Comparison of ENCODE assay signal across 8 mouse cellular contexts in the genomic region with DNA sequence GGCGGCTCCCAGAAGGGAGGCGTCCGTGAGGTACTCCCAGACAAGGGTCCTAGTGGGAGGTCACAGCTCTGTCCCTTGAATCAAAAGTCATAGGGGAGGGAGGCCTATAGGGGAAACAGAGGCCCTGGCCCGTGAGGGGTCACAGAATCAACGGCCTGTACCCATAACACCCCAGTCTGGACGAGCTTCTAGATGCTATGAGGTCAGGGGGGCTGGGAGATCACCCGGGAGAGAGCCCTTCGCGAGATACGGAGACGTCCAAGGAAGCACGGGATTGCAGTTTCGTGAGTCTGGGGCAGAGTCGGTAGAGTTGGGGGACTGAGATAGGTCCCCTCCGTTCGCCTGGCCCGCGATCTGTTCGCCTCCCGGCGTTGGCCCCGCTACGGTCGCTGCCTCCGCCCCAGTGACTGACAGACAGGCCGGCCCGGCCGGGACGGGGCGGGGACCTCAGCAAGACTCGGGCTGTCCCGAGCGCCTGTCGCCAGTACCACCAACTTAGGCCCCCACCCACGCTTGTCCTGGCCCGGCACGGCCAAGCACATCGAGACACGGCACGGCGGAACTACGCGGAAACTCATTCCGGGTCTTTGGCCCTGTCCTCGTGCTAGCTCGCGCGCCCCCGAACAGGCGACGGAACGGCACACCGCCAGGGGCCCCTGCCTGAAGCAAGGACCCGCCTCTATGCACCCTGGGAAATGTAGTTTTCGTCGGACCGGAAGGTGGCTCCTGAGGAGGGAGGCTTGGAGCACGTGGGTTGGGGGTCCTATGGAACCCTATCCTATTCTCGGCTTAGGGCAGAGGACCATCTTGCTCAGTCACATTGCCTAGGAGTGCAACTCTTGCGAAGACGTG. TPM values are rescaled to one million over a fixed set of nuclear protein-coding genes. Genes with fewer than 3 reads are reported as not detected.
A peak's percentile ranks its signal among the peaks of the same experiment; 100 is the strongest.
DNase-seq lines count a peak whose midpoint lies in the region; ATAC-seq and TF ChIP-seq lines count a peak whose summit lies in the region.

A gene (minus strand): TSS at position 409 of the 852 bp plus-strand sequence.

- H3K4me2 ChIP-seq in forebrain, embryonic 14.5 days (ENCODE audit: low read length), result peak within 1 kb of the TSS; percentile 99
- H3K4me2 ChIP-seq in neural tube, embryonic 15.5 days, result peak within 1 kb of the TSS; percentile 99

- WGBS in forebrain, embryonic 14.5 days, result under 1% methylated on average over 49 of the region's 61 CpGs
- WGBS in neural tube, embryonic 15.5 days, result under 1% methylated on average over 61 of the region's 61 CpGs

- H3K4me1 ChIP-seq in ES-Bruce4 (ENCODE audit: control insufficient read depth, insufficient read depth, low read length), result peaks cover 2% of the 10 kb centered on the region
- H3K4me1 ChIP-seq in forebrain, embryonic 14.5 days (ENCODE audit: control insufficient read depth, insufficient read depth, low read length), result peaks cover 19% of the 10 kb centered on the region
- peaks cover 55% of the 10 kb centered on the region for H3K4me1 ChIP-seq in neural tube, embryonic 15.5 days

- peak; percentile 49 for TF ChIP-seq POLR2A in ES-Bruce4 (IDR thresholded peaks at IDR 0.05; ENCODE audit: insufficient read depth, low read length)

- no peaks in the 10 kb centered on the region; the same call in 1 of the 2 replicates for H3K36me3 ChIP-seq in ES-Bruce4 (ENCODE audit: control insufficient read depth, insufficient read depth, low read length, poor library complexity, severe bottlenecking)
- H3K36me3 ChIP-seq in forebrain, embryonic 14.5 days (ENCODE audit: control insufficient read depth, insufficient read depth, low read length), result peaks cover 17% of the 10 kb centered on the region
- H3K36me3 ChIP-seq in neural tube, embryonic 15.5 days, result peaks cover 15% of the 10 kb centered on the region

- intact Hi-C loops in heart, postnatal 14 days (cut with DNase I), result loop anchor here (2.0 kb wide), 1 partner anchor 22 kb away; a partner anchor contains a TSS

- peak within 1 kb of the TSS; percentile 21; the same call in 1 of the 2 replicates for H3K27ac ChIP-seq in ES-Bruce4 (ENCODE audit: insufficient read depth, low read length)
- peak within 1 kb of the TSS; percentile 75 for H3K27ac ChIP-seq in forebrain, embryonic 14.5 days (ENCODE audit: low read depth, low read length)
- peak within 1 kb of the TSS; percentile 90 for H3K27ac ChIP-seq in neural tube, embryonic 15.5 days (replicated peaks)

- ATAC-seq in cerebellum, adult (ENCODE audit: insufficient number of reproducible peaks, low FRiP score, low TSS enrichment), result peak; percentile 82
- peak; percentile 96 for ATAC-seq in forebrain, embryonic 14.5 days
- peak; percentile 95 for ATAC-seq in neural tube, embryonic 15.5 days (ENCODE audit: low FRiP score)

- peak within 1 kb of the TSS; percentile 59 for H3K9ac ChIP-seq in ES-Bruce4 (ENCODE audit: low read depth, poor library complexity, severe bottlenecking)
- H3K9ac ChIP-seq in forebrain, embryonic 14.5 days (ENCODE audit: low read length), result peak within 1 kb of the TSS; percentile 86
- peak within 1 kb of the TSS; percentile 87 for H3K9ac ChIP-seq in neural tube, embryonic 15.5 days (replicated peaks)

- H3K4me3 ChIP-seq in ES-Bruce4 (ENCODE audit: low read depth, low read length), result peak within 1 kb of the TSS; percentile 99
- H3K4me3 ChIP-seq in forebrain, embryonic 14.5 days (ENCODE audit: low read depth, low read length), result peak within 1 kb of the TSS; percentile 77
- H3K4me3 ChIP-seq in neural tube, embryonic 15.5 days (replicated peaks), result peak within 1 kb of the TSS; percentile 88

- TF ChIP-seq EP300 in ES-Bruce4 (IDR thresholded peaks at IDR 0.05; ENCODE audit: insufficient read depth, low read depth, low read length), result 0 out of 2 replicates have a peak, but pooled peaks have one; percentile 15

- no peaks in the 10 kb centered on the region for H3K9me3 ChIP-seq in ES-Bruce4 (replicated peaks; ENCODE audit: control insufficient read depth, insufficient read depth, low read length, poor library complexity, severe bottlenecking)
- H3K9me3 ChIP-seq in forebrain, embryonic 14.5 days (replicated peaks; ENCODE audit: control insufficient read depth, low read length), result no peaks in the 10 kb centered on the region
- no peaks in the 10 kb centered on the region for H3K9me3 ChIP-seq in neural tube, embryonic 15.5 days (replicated peaks)

- no peak for TF ChIP-seq CTCF in ES-Bruce4 (IDR thresholded peaks at IDR 0.05; ENCODE audit: low read depth, low read length)

- H3K27me3 ChIP-seq in ES-Bruce4 (ENCODE audit: control insufficient read depth, insufficient read depth, low read length, poor library complexity, severe bottlenecking), result no peaks in the 10 kb centered on the region
- no peaks in the 10 kb centered on the region for H3K27me3 ChIP-seq in forebrain, embryonic 14.5 days (replicated peaks; ENCODE audit: control insufficient read depth, insufficient read depth, low read length)
- H3K27me3 ChIP-seq in neural tube, embryonic 15.5 days (replicated peaks), result no peaks in the 10 kb centered on the region

- peak; percentile 98 for DNase-seq in forebrain, embryonic 14.5 days (ENCODE audit: low spot score)
- DNase-seq in heart, postnatal 14 days, result peak; percentile 92 to 94
- peak; percentile 92 for DNase-seq in layer of hippocampus, adult 11-12 months (ENCODE audit: low spot score)
- DNase-seq in lung, adult 18-20 months, result peak; percentile 92 to 94
- DNase-seq in testis, postnatal 14 days (ENCODE audit: low spot score), result peak; percentile 94

RNA-seq across cellular contexts. Expression of the gene that starts here (rescaled TPM):
- 24.7 and 25.1 TPM in 2 replicates for polyA plus RNA-seq in ES-Bruce4 (2011; ENCODE audit: insufficient read depth, insufficient read length, low read depth, missing spikeins)
- 64.1 and 66.2 TPM in 2 replicates for polyA plus RNA-seq in forebrain, embryonic 14.5 days (2014; fragmentation: Nextera tagmentation; extraction: Ambion mirVana)
- 10 to 100 TPM; 64.9 to 66.9 TPM for total RNA-seq in heart, postnatal 14 days (2021)
- polyA plus RNA-seq in neural tube, embryonic 15.5 days (2015; fragmentation: Nextera tagmentation; extraction: Ambion mirVana), result 56.9 and 59.3 TPM in 2 replicates

Comparison
In these comparisons a context has a peak if more than half of its experiments do, and no peak if none do; other contexts are left out.
1. Peak in every context shown above with its lines: DNase-seq, ATAC-seq, H3K4me3 ChIP-seq and H3K27ac ChIP-seq.
2. H3K27ac ChIP-seq: peak in every context shown above with its lines; median percentile 90 in neural tube, embryonic 15.5 days; 75 in forebrain, embryonic 14.5 days; 21 in ES-Bruce4.